Mouse (Mus musculus) G1E (cell line): Measurements from ENCODE around the gene Tor4a. TPM values are rescaled to one million over a fixed set of nuclear protein-coding genes. Genes with fewer than 3 reads are reported as not detected.

Source experiments
- ATAC-seq: 2 replicates; pipeline ENCODE4 v1.8.0; 2016; ENCODE audit warnings: mild to moderate bottlenecking; ENCODE audit not compliant: insufficient number of reproducible peaks, poor library complexity, low FRiP score, severe bottlenecking; ENCODE audit errors: extremely low read depth
- DNase-seq: peaks from one replicate; pipeline ENCODE4 v3.0.0; 2012; ENCODE audit warnings: low spot score
- H3K27me3 ChIP-seq: 2 replicates; pipeline ENCODE4 v1.6.1; 2012; ENCODE audit warnings: mild to moderate bottlenecking, low read length, inconsistent platforms; ENCODE audit not compliant: insufficient read depth
- H3K36me3 ChIP-seq: replicated peaks from 2 replicates; pipeline ENCODE3; 2012; ENCODE audit warnings: mild to moderate bottlenecking, inconsistent platforms
- H3K4me1 ChIP-seq: 2 replicates; pipeline ENCODE4 v1.6.1; 2012; ENCODE audit warnings: low read depth, low read length, inconsistent platforms, mixed read lengths; ENCODE audit not compliant: insufficient read depth
- H3K4me3 ChIP-seq: 2 replicates; pipeline ENCODE4 v1.5.1; 2012; ENCODE audit warnings: low read depth, mild to moderate bottlenecking, inconsistent platforms, low read length, moderate library complexity, mixed read lengths
- H3K9me3 ChIP-seq: replicated peaks from 2 replicates; pipeline ENCODE4 v1.6.1; 2012; ENCODE audit warnings: inconsistent platforms
- CTCF ChIP-seq: IDR thresholded peaks from 2 replicates; pipeline ENCODE4 v1.5.1; 2012; ENCODE audit warnings: low read depth, low read length, inconsistent platforms, mixed read lengths
- GATA1 ChIP-seq: IDR thresholded peaks from 2 replicates; pipeline ENCODE4 v1.6.1; 2012; ENCODE audit warnings: borderline replicate concordance, low read length, inconsistent platforms, mixed read lengths
- GATA2 ChIP-seq: IDR thresholded peaks from 2 replicates; pipeline ENCODE4 v1.6.1; 2012; ENCODE audit warnings: low read depth, low read length, inconsistent platforms, borderline replicate concordance
- POLR2AphosphoS5 ChIP-seq: IDR thresholded peaks from 2 replicates; pipeline ENCODE4 v1.6.1; 2012; ENCODE audit warnings: low read depth, low read length, inconsistent platforms; ENCODE audit not compliant: insufficient replicate concordance
- TAL1 ChIP-seq: conservative IDR thresholded peaks from 2 replicates; pipeline ENCODE4 v1.6.1; 2012; ENCODE audit warnings: low read depth, low read length, inconsistent platforms, mixed read lengths
- polyA plus RNA-seq: library from polyadenylated mRNA; stranded (reverse); fragments of >175 nt; gene quantifications from 2 replicates; pipeline ENCODE4 v1.2.3, GENCODE M21; 2012
- total RNA-seq, 2 experiments: library from RNA; stranded (forward) in 1 of 2; stranded (reverse) in 1 of 2; fragments of 200-1000 nt in 1 of 2; fragments of >200 nt in 1 of 2; fragmentation: Nextera tagmentation in 1 of 2; gene quantifications; 2 replicates each; pipeline ENCODE4 v1.2.3; 2014 to 2017

The Tor4a gene
- total and polyA plus RNA-seq, 3 experiments: 12.3 to 33.8 (median 17.2) TPM

GRCm38 (mm10) chr2:25176573-25176972, 20.1 kb downstream of the Tor4a start:
- Histone ChIP-seq H3K27me3 (peaks cover 81% of the 10 kb centered on the region), H3K36me3 (no peaks in the 10 kb centered on the region), H3K4me1 (peaks cover 42% of the 10 kb centered on the region), H3K9me3 (peaks cover 12% of the 10 kb centered on the region), H3K4me3 (no peak overlapping the region)
- TF ChIP-seq CTCF (no peak), POLR2AphosphoS5 (no peak)
- DNase-seq (no peak), ATAC-seq (no peak)

DNA sequence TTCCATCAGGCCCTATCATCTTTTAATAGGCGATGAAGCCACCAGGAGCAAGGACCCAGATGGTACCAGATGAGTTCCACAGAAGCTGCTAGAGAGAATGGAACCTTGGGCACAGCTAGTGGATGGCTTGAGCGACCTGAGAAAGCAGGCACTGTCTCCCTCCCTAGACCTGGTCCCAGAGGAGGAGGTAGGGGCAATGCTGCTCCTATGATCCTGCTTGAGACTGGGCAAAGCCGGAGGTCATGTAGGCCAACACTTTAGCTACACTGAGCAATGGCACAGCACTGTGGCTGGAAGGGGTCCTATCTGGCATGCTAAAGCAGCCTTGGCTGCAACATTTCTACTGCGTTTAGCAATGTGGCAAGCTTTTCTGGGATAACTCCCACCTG, 21.0 kb downstream of the Tor4a start:
- H3K27me3 ChIP-seq: peaks cover 76% of the 10 kb centered on the region
- no peaks in the 10 kb centered on the region for H3K36me3 ChIP-seq
- no peak for ATAC-seq
- H3K4me1 ChIP-seq: peaks cover 39% of the 10 kb centered on the region
- no peak for DNase-seq
- peaks cover 3% of the 10 kb centered on the region for H3K9me3 ChIP-seq
- no peak overlapping the region for H3K4me3 ChIP-seq
- no peak for TF ChIP-seq GATA2

GRCm38 (mm10) chr2:25174866-25175689, 21.6 kb downstream of the Tor4a start:
- H3K4me3 ChIP-seq: no peak overlapping the region
- TF ChIP-seq CTCF (no peak), GATA1 (no peak), TAL1 (no peak), POLR2AphosphoS5 (no peak), GATA2 (no peak)
- ATAC-seq: no peak
- DNase-seq: no peak
- H3K4me1 ChIP-seq: peaks cover 41% of the 10 kb centered on the region
- H3K27me3 ChIP-seq: peaks cover 72% of the 10 kb centered on the region
- no peaks in the 10 kb centered on the region for H3K36me3 ChIP-seq
- H3K9me3 ChIP-seq: no peaks in the 10 kb centered on the region

- Histone ChIP-seq H3K27me3 (peaks cover 66% of the 10 kb centered on the region), H3K4me1 (peaks cover 50% of the 10 kb centered on the region), H3K4me3 (no peak overlapping the region), H3K9me3 (no peaks in the 10 kb centered on the region), H3K36me3 (no peaks in the 10 kb centered on the region)
- no peak for ATAC-seq
- DNase-seq: no peak
- TF ChIP-seq CTCF (no peak), GATA1 (no peak), POLR2AphosphoS5 (no peak), TAL1 (no peak), GATA2 (no peak)
These were observed 22.9 kb downstream of the Tor4a start for GRCm38 (mm10) chr2:25173821-25174220.

- H3K4me1 ChIP-seq: peaks cover 61% of the 10 kb centered on the region
- TF ChIP-seq CTCF: no peak
- TF ChIP-seq POLR2AphosphoS5: no peak
- no peak for TF ChIP-seq GATA1
- no peak for TF ChIP-seq GATA2
- TF ChIP-seq TAL1: no peak
- 0 out of 2 replicates have a peak, but pooled peaks have one; percentile 34 for ATAC-seq
These were observed 24.1 kb downstream of the Tor4a start for GRCm38 (mm10) chr2:25172629-25173028.

GRCm38 (mm10) chr2:25171769-25172153, 24.9 kb downstream of the Tor4a start:
- no peaks in the 10 kb centered on the region for H3K9me3 ChIP-seq
- peaks cover 66% of the 10 kb centered on the region for H3K4me1 ChIP-seq
- peaks cover 48% of the 10 kb centered on the region for H3K27me3 ChIP-seq
- no peaks in the 10 kb centered on the region for H3K36me3 ChIP-seq
- no peak for DNase-seq
- ATAC-seq: no peak
- H3K4me3 ChIP-seq: no peak overlapping the region
- TF ChIP-seq TAL1: no peak
- no peak for TF ChIP-seq CTCF
- no peak for TF ChIP-seq GATA1
- TF ChIP-seq GATA2: no peak
- TF ChIP-seq POLR2AphosphoS5: no peak

More at GRCm38 (mm10) chr2:25172629-25173028, 24.1 kb downstream of the Tor4a start:
- no peak for DNase-seq
- H3K27me3 ChIP-seq: peaks cover 55% of the 10 kb centered on the region
- H3K4me3 ChIP-seq: no peak overlapping the region; the same call in 1 of the 2 replicates
- no peaks in the 10 kb centered on the region for H3K9me3 ChIP-seq
- H3K36me3 ChIP-seq: no peaks in the 10 kb centered on the region
